Mouse (Mus musculus) CH12.LX (cell line): Measurements from ENCODE around the gene Brms1l. TPM values are rescaled to one million over a fixed set of nuclear protein-coding genes. Genes with fewer than 3 reads are reported as not detected.

Source experiments
- DNase-seq: peaks from one replicate; pipeline ENCODE4 v3.0.0-alpha.2; 2013; ENCODE audit errors: extremely low read depth
- H3K27ac ChIP-seq: 2 replicates; pipeline ENCODE4 v1.5.1; 2012; ENCODE audit warnings: low read depth, mild to moderate bottlenecking, control low read depth, moderate library complexity; ENCODE audit not compliant: insufficient read depth
- H3K27me3 ChIP-seq: replicated peaks from 2 replicates; pipeline ENCODE3; 2012; ENCODE audit warnings: inconsistent platforms
- H3K36me3 ChIP-seq, 2 experiments: replicated peaks in 1 of 2; 2 replicates each; pipeline versions ENCODE3 to v1.6.1; 2012; ENCODE audit warnings: inconsistent platforms in 1 of 2, low read length in 1 of 2, mild to moderate bottlenecking in 1 of 2, mixed read lengths in 1 of 2, moderate library complexity in 1 of 2; ENCODE audit not compliant: control insufficient read depth in 1 of 2, insufficient read depth in 1 of 2
- H3K4me1 ChIP-seq, 2 experiments: 2 replicates each; pipeline ENCODE4 v1.6.1; 2012; ENCODE audit warnings: inconsistent platforms in 1 of 2, moderate library complexity in 1 of 2; ENCODE audit not compliant: insufficient read depth in 2 of 2, control insufficient read depth in 1 of 2
- H3K4me2 ChIP-seq: 2 replicates; pipeline ENCODE4 v1.6.1; 2012; ENCODE audit warnings: low read depth, mild to moderate bottlenecking, control low read depth; ENCODE audit not compliant: poor library complexity, insufficient read depth, severe bottlenecking
- H3K4me3 ChIP-seq, 3 experiments: fragments of 150-350 bp in 1 of 3; sonication (generic) in 1 of 3; replicated peaks in 1 of 3; 2 replicates each; pipeline versions ENCODE3 to v1.5.1; 2011 to 2012; ENCODE audit warnings: low read depth in 2 of 3, low read length in 2 of 3, mild to moderate bottlenecking in 2 of 3, moderate library complexity in 2 of 3, control low read depth in 1 of 3, improper control_type of control experiment in 1 of 3, inconsistent platforms in 1 of 3, mixed read lengths in 1 of 3; ENCODE audit not compliant: poor library complexity in 1 of 3
- H3K79me2 ChIP-seq: replicated peaks from 2 replicates; pipeline ENCODE4 v1.6.1; 2012; ENCODE audit warnings: mild to moderate bottlenecking, moderate library complexity; ENCODE audit not compliant: control insufficient read depth, poor library complexity, insufficient read depth, severe bottlenecking; ENCODE audit errors: extremely low read depth
- H3K9ac ChIP-seq: 2 replicates; pipeline ENCODE4 v1.6.1; 2012; ENCODE audit warnings: low read depth, mild to moderate bottlenecking, control low read depth, moderate library complexity; ENCODE audit not compliant: insufficient read depth
- H3K9me3 ChIP-seq: replicated peaks from 2 replicates; pipeline ENCODE3; 2012; ENCODE audit warnings: low read length, inconsistent platforms, mixed read lengths
- BHLHE40 ChIP-seq: IDR thresholded peaks from 2 replicates; pipeline ENCODE4 v1.6.1; 2011; ENCODE audit warnings: mild to moderate bottlenecking, low read depth, low read length, improper control_type of control experiment
- CHD2 ChIP-seq: IDR thresholded peaks from 2 replicates; pipeline ENCODE4 v1.6.1; 2011; ENCODE audit warnings: low read length, improper control_type of control experiment
- E2F4 ChIP-seq: IDR thresholded peaks from 2 replicates; pipeline ENCODE4 v1.6.1; 2011; ENCODE audit warnings: low read depth, low read length, improper control_type of control experiment; ENCODE audit not compliant: insufficient replicate concordance
- ELF1 ChIP-seq: IDR thresholded peaks from 2 replicates; pipeline ENCODE4 v1.6.1; 2014; ENCODE audit warnings: low read depth, mild to moderate bottlenecking, inconsistent platforms, low read length, improper control_type of control experiment
- ETS1 ChIP-seq: conservative IDR thresholded peaks from 2 replicates; pipeline ENCODE4 v1.6.1; 2012; ENCODE audit warnings: low read depth, mild to moderate bottlenecking, inconsistent platforms, low read length, improper control_type of control experiment, moderate library complexity
- HCFC1 ChIP-seq: IDR thresholded peaks from 2 replicates; pipeline ENCODE4 v1.6.1; 2012; ENCODE audit warnings: low read depth, mild to moderate bottlenecking, inconsistent platforms, low read length, improper control_type of control experiment
- JUN ChIP-seq: IDR thresholded peaks from 2 replicates; pipeline ENCODE4 v1.6.1; 2011; ENCODE audit warnings: low read depth, mild to moderate bottlenecking, low read length, improper control_type of control experiment, moderate library complexity; ENCODE audit not compliant: insufficient read depth
- KAT2A ChIP-seq: IDR thresholded peaks from 2 replicates; pipeline ENCODE4 v1.6.1; 2012; ENCODE audit warnings: low read length, improper control_type of control experiment, inconsistent platforms; ENCODE audit not compliant: insufficient replicate concordance
- MAX ChIP-seq: IDR thresholded peaks from 2 replicates; pipeline ENCODE4 v1.6.1; 2011; ENCODE audit warnings: low read length, improper control_type of control experiment
- MAZ ChIP-seq: IDR thresholded peaks from 2 replicates; pipeline ENCODE4 v1.6.1; 2012; ENCODE audit warnings: low read depth, mild to moderate bottlenecking, inconsistent platforms, low read length, improper control_type of control experiment, moderate library complexity
- MXI1 ChIP-seq: IDR thresholded peaks from 2 replicates; pipeline ENCODE4 v1.6.1; 2011; ENCODE audit warnings: mild to moderate bottlenecking, low read depth, low read length, improper control_type of control experiment
- MYC ChIP-seq: IDR thresholded peaks from 2 replicates; pipeline ENCODE4 v1.6.1; 2011; ENCODE audit warnings: low read depth, mild to moderate bottlenecking, improper control_type of control experiment, low read length
- NELFE ChIP-seq: IDR thresholded peaks from 2 replicates; pipeline ENCODE4 v1.6.1; 2011; ENCODE audit warnings: low read depth, low read length, improper control_type of control experiment
- PAX5 ChIP-seq: IDR thresholded peaks from 2 replicates; pipeline ENCODE4 v1.6.1; 2012; ENCODE audit warnings: low read length, inconsistent platforms, mixed read lengths
- POLR2AphosphoS2 ChIP-seq: IDR thresholded peaks from 2 replicates; pipeline ENCODE4 v1.6.1; 2011; ENCODE audit warnings: low read depth, low read length, improper control_type of control experiment
- RAD21 ChIP-seq: IDR thresholded peaks from 2 replicates; pipeline ENCODE4 v1.6.1; 2011; ENCODE audit warnings: low read depth, mild to moderate bottlenecking, low read length, improper control_type of control experiment, moderate library complexity
- SMC3 ChIP-seq: IDR thresholded peaks from 2 replicates; pipeline ENCODE4 v1.6.1; 2011; ENCODE audit warnings: low read depth, low read length, improper control_type of control experiment
- TBP ChIP-seq: conservative IDR thresholded peaks from 2 replicates; pipeline ENCODE4 v1.6.1; 2011; ENCODE audit warnings: low read depth, low read length, improper control_type of control experiment
- USF2 ChIP-seq: conservative IDR thresholded peaks from 2 replicates; pipeline ENCODE4 v1.6.1; 2011; ENCODE audit warnings: low read depth, low read length, improper control_type of control experiment
- ZC3H11A ChIP-seq: IDR thresholded peaks from 2 replicates; pipeline ENCODE4 v1.6.1; 2012; ENCODE audit warnings: low read depth, mild to moderate bottlenecking, inconsistent platforms, low read length, improper control_type of control experiment
- ZKSCAN1 ChIP-seq: IDR thresholded peaks from 2 replicates; pipeline ENCODE4 v1.6.1; 2012; ENCODE audit warnings: low read depth, inconsistent platforms, low read length, improper control_type of control experiment, borderline replicate concordance
- ZMIZ1 ChIP-seq: IDR thresholded peaks from 2 replicates; pipeline ENCODE4 v1.6.1; 2012; ENCODE audit warnings: low read depth, mild to moderate bottlenecking, inconsistent platforms, low read length, improper control_type of control experiment
- ZNF384 ChIP-seq: IDR thresholded peaks from 2 replicates; pipeline ENCODE4 v1.6.1; 2012; ENCODE audit warnings: low read depth, low read length, improper control_type of control experiment, inconsistent platforms
- dilution Hi-C: fragments of 300-500 bp; cut with MboI; formaldehyde crosslinking; loops from 2 replicates; pipeline ENCODE4 v1.14.3; 2020; ENCODE audit warnings: low sequenced_read_pairs; ENCODE audit not compliant: extremely low pct_unique_long_range_greater_than_20kb, extremely low pct_ligation_motif_present
- in situ Hi-C: fragments of 300-500 bp; cut with MboI; formaldehyde crosslinking; loops from 3 replicates; pipeline ENCODE4 v1.14.3; 2019; ENCODE audit warnings: low sequenced_read_pairs, low pct_ligation_motif_present, low pct_unique_long_range_greater_than_20kb, mixed read lengths
- polyA plus RNA-seq: library from polyadenylated mRNA; unstranded; fragments of >175 nt; gene quantifications from 2 replicates; pipeline ENCODE4 v1.2.1, GENCODE M21; 2012; ENCODE audit warnings: low read depth; ENCODE audit not compliant: insufficient read length
- total RNA-seq, 2 experiments: library from RNA; depleted of rRNA; stranded (reverse); fragments of 300-350 nt in 1 of 2; fragments of >200 nt in 1 of 2; gene quantifications; 2 replicates each; pipeline ENCODE4 v1.2.3; 2012 to 2014

Brms1l gene
- total and polyA plus RNA-seq, 3 experiments = 17.8 to 32.6 (median 18.9) TPM

DNA sequence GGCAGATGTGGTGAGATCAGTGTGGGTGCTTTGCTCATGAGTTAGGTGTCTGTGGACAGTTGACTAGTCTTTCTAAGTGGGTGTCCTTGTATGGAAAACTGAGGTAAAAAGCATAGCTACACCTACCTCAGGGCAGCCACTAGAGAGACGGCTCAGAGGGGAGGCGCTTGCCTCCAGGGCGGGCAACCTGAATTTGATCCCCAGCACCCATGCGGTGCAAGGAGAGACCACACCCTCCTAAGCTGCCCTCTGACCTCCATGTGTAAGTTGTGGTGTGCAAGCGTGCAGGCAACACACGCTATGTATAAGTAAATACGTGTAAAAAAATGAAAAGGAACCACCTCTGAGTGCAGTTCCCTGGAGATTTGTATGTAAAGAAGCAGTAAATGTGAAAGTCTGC lies 24.5 kb downstream of the Brms1l start:
- dilution Hi-C loops = no loop called here
- peaks cover 40 to 73% of the 10 kb centered on the region in 2 experiments for H3K36me3 ChIP-seq
- peaks cover 12% of the 10 kb centered on the region for H3K9me3 ChIP-seq
- no peaks in the 10 kb centered on the region for H3K79me2 ChIP-seq
- H3K4me2 ChIP-seq = no peak overlapping the region
- in situ Hi-C loops = no loop called here
- no peak overlapping the region for H3K4me3 ChIP-seq
- no peak overlapping the region for H3K9ac ChIP-seq
- no peak for TF ChIP-seq MXI1
- TF ChIP-seq ZNF384 = no peak
- no peak for TF ChIP-seq PAX5
- no peak for TF ChIP-seq POLR2AphosphoS2
- TF ChIP-seq MYC = no peak
- TF ChIP-seq HCFC1 = no peak
- no peak for TF ChIP-seq ELF1
- TF ChIP-seq MAZ = no peak
- TF ChIP-seq JUN = no peak
- TF ChIP-seq BHLHE40 = no peak
- no peak for TF ChIP-seq MAX
- no peak for TF ChIP-seq USF2
- no peak for TF ChIP-seq ZKSCAN1
- no peak for TF ChIP-seq E2F4
- TF ChIP-seq RAD21 = no peak
- no peak for TF ChIP-seq TBP
- no peak for TF ChIP-seq SMC3
- H3K27ac ChIP-seq = no peak overlapping the region
- no peaks in the 10 kb centered on the region for H3K4me1 ChIP-seq
- DNase-seq = no peak
- H3K27me3 ChIP-seq = no peaks in the 10 kb centered on the region

DNA sequence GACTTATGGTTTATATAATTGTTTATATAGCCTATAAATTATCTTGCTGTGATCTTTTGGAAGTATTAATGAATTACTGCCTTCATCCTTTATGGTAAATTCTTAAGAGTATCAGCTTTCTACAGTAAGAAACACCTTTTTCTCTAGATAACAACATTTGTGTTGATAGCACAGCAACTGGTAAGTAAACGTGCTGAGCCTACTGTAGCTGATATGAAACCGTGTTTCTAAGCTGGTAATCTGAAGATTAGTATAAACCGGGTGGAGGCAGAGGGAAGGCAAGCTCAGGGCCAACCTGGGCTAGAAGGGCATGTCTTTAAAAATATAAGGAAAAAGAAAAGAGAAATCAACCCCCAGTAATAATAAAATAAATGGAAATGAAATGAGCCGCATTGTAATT lies 31.6 kb downstream of the Brms1l start:
- Histone ChIP-seq H3K4me3 (no peak overlapping the region), H3K27me3 (no peaks in the 10 kb centered on the region), H3K79me2 (no peaks in the 10 kb centered on the region), H3K9ac (no peak overlapping the region), H3K4me2 (no peak overlapping the region), H3K4me1 (no peaks in the 10 kb centered on the region), H3K36me3 (peaks cover 23 to 67% of the 10 kb centered on the region in 2 experiments), H3K27ac (no peak overlapping the region), H3K9me3 (no peaks in the 10 kb centered on the region)
- TF ChIP-seq KAT2A (no peak), MYC (no peak), NELFE (no peak), ZC3H11A (no peak), JUN (no peak), ETS1 (no peak), SMC3 (no peak), CHD2 (no peak), ELF1 (no peak), ZMIZ1 (no peak)
- DNase-seq = no peak
- in situ Hi-C loops (no loop called here), dilution Hi-C loops (no loop called here)
